Mouse (Mus musculus) adrenal gland, adult 8-10 months (tissue): ENCODE measurements around the gene Rbm28. TPM values are rescaled to one million over a fixed set of nuclear protein-coding genes. Genes with fewer than 3 reads are reported as not detected.

ENCODE experiments used
- DNase-seq: peaks from one replicate; pipeline ENCODE4 v3.0.0; 2022
- total RNA-seq, 4 experiments: library from RNA; stranded (reverse); gene quantifications; 2 replicates each; pipeline ENCODE4 v1.2.4; 2022

The Rbm28 gene
- total RNA-seq: 10 to 100 TPM; 30.2 to 40.2 (median 35.0) TPM

GRCm38 (mm10) chr6:29164314-29165244 lies at the start of gene Rbm28:
Gene Rbm28, minus strand, starts transcription at chr6:29165006.
- DNase-seq: peak; percentile 81

GRCm38 (mm10) chr6:29214245-29214644 lies 49.4 kb upstream of the Rbm28 start:
- DNase-seq: no peak

- no peak for DNase-seq
These were observed 48.6 kb upstream of the Rbm28 start for GRCm38 (mm10) chr6:29213436-29213835.

- peak; percentile 81 for DNase-seq
These were observed 47.1 kb upstream of the Rbm28 start for GRCm38 (mm10) chr6:29211806-29212492.

GRCm38 (mm10) chr6:29211146-29211545 lies 46.3 kb upstream of the Rbm28 start:
- no peak for DNase-seq

- DNase-seq: no peak
These were observed 45.6 kb upstream of the Rbm28 start for GRCm38 (mm10) chr6:29210231-29210936.

GRCm38 (mm10) chr6:29208178-29208577 lies 43.4 kb upstream of the Rbm28 start:
- DNase-seq: no peak

GRCm38 (mm10) chr6:29207017-29207416 lies 42.2 kb upstream of the Rbm28 start:
- DNase-seq: no peak

GRCm38 (mm10) chr6:29206006-29206405 lies 41.2 kb upstream of the Rbm28 start:
- no peak for DNase-seq

GRCm38 (mm10) chr6:29204932-29205614 lies 40.3 kb upstream of the Rbm28 start:
- no peak for DNase-seq

GRCm38 (mm10) chr6:29203861-29204585 lies 39.2 kb upstream of the Rbm28 start:
- no peak for DNase-seq

GRCm38 (mm10) chr6:29203096-29203495 lies 38.3 kb upstream of the Rbm28 start:
- no peak for DNase-seq

GRCm38 (mm10) chr6:29201988-29202387 lies 37.2 kb upstream of the Rbm28 start:
- no peak for DNase-seq

GRCm38 (mm10) chr6:29201341-29201740 lies 36.5 kb upstream of the Rbm28 start:
- DNase-seq: no peak

- DNase-seq: no peak
These were observed 35.7 kb upstream of the Rbm28 start for GRCm38 (mm10) chr6:29200496-29200895.

GRCm38 (mm10) chr6:29199223-29199855 lies 34.5 kb upstream of the Rbm28 start:
- DNase-seq: no peak

- peak; percentile 85 for DNase-seq
These were observed 33.8 kb upstream of the Rbm28 start for GRCm38 (mm10) chr6:29198309-29199222.

GRCm38 (mm10) chr6:29195846-29196698 lies 31.3 kb upstream of the Rbm28 start:
- peak; percentile 39 for DNase-seq

GRCm38 (mm10) chr6:29195146-29195545 lies 30.3 kb upstream of the Rbm28 start:
- DNase-seq: no peak
